Mouse (Mus musculus): ENCODE results near the gene Dscam. TPM values are rescaled to one million over a fixed set of nuclear protein-coding genes. Genes with fewer than 3 reads are reported as not detected.

Gene Dscam
- total and polyA plus RNA-seq, 2 experiments from 2014 or later: not detected

DNA sequence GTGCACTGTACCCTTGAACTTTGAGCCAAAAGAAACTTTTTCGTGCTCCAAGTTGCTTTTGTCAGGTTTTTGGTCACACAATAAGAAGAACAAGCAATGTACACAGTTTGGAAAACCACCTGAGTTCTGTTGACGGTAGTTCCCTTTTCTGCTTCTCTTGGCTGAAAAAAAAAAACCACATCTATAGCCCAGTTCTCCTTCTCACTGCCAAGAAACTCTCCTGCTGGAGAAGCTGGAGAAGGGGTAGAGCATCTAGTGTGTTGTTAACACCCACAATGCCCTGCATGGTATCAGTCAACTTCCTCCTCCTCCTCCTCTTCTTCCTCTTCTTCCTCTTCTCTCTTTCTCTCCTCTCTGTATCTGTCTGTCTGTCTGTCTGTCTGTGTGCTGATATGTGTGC lies 65.3 kb downstream of the Dscam start:
- no peak overlapping the region for H3K4me3 ChIP-seq (ENCODE audit: low read depth, low read length)
- TF ChIP-seq CTCF (IDR thresholded peaks at IDR 0.05; ENCODE audit: low read depth): no peak
- no peak for TF ChIP-seq EP300 (IDR thresholded peaks at IDR 0.05; ENCODE audit: low read depth)
- H3K9ac ChIP-seq (replicated peaks; ENCODE audit: low read depth, low read length): no peak overlapping the region
- ATAC-seq (ENCODE audit: insufficient read depth, low read depth) (no peak), DNase-seq (ENCODE audit: low spot score) (no peak)
- H3K27ac ChIP-seq (ENCODE audit: low read depth): no peak overlapping the region
- H3K27me3 ChIP-seq (ENCODE audit: control insufficient read depth, insufficient read depth, low read length): no peaks in the 10 kb centered on the region
- no peaks in the 10 kb centered on the region for H3K36me3 ChIP-seq (replicated peaks; ENCODE audit: control insufficient read depth, insufficient read depth, low read length)
- H3K9me3 ChIP-seq (replicated peaks; ENCODE audit: control insufficient read depth, low read length): no peaks in the 10 kb centered on the region
- H3K4me1 ChIP-seq (ENCODE audit: control insufficient read depth, insufficient read depth): no peaks in the 10 kb centered on the region
- no peak overlapping the region for H3K4me2 ChIP-seq (ENCODE audit: low read depth, low read length)
- WGBS: 63% methylated on average over 2 of the region's 2 CpGs

GRCm38 (mm10) chr16:97103046-97103445 lies 67.5 kb downstream of the Dscam start:
- TF ChIP-seq EP300 (IDR thresholded peaks at IDR 0.05; ENCODE audit: low read depth) (no peak), CTCF (IDR thresholded peaks at IDR 0.05; ENCODE audit: low read depth) (no peak)
- no peaks in the 10 kb centered on the region for H3K4me1 ChIP-seq (ENCODE audit: control insufficient read depth, insufficient read depth)
- WGBS: 44% methylated on average over 2 of the region's 2 CpGs

DNA sequence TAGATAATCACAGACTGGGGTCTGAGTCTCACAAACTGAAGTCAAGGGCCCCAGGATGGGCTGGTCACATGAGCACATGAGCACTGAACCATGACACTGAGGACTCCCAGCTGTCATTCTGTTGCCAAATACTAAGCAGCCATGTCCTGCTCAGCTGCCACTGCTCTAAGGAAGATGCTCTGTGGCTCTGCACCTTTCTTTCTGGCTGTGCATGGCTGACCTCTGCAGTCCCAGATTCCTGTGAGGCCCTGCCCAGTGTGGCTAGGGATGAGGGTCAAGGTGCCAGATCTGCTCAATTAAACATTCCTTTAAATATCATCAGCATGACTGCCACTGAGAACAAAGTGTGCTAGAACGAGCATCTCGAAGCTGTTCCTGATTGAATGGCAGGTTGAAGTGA lies 70.5 kb downstream of the Dscam start:
- H3K9ac ChIP-seq (replicated peaks; ENCODE audit: low read depth, low read length): no peak overlapping the region
- H3K4me1 ChIP-seq (ENCODE audit: control insufficient read depth, insufficient read depth): no peaks in the 10 kb centered on the region
- H3K4me2 ChIP-seq (ENCODE audit: low read depth, low read length): no peak overlapping the region
- 70% methylated on average over 2 of the region's 2 CpGs for WGBS
- DNase-seq (ENCODE audit: low spot score) (no peak), ATAC-seq (ENCODE audit: insufficient read depth, low read depth) (no peak)
- H3K9me3 ChIP-seq (replicated peaks; ENCODE audit: control insufficient read depth, low read length): no peaks in the 10 kb centered on the region
- no peaks in the 10 kb centered on the region for H3K27me3 ChIP-seq (ENCODE audit: control insufficient read depth, insufficient read depth, low read length)
- no peak overlapping the region for H3K4me3 ChIP-seq (ENCODE audit: low read depth, low read length)
- no peak overlapping the region for H3K27ac ChIP-seq (ENCODE audit: low read depth)
- no peak for TF ChIP-seq CTCF (IDR thresholded peaks at IDR 0.05; ENCODE audit: low read depth)
- no peak for TF ChIP-seq EP300 (IDR thresholded peaks at IDR 0.05; ENCODE audit: low read depth)
- H3K36me3 ChIP-seq (replicated peaks; ENCODE audit: control insufficient read depth, insufficient read depth, low read length): no peaks in the 10 kb centered on the region

More at GRCm38 (mm10) chr16:97103046-97103445, 67.5 kb downstream of the Dscam start:
- Histone ChIP-seq H3K4me3 (ENCODE audit: low read depth, low read length) (no peak overlapping the region), H3K4me2 (ENCODE audit: low read depth, low read length) (no peak overlapping the region), H3K36me3 (replicated peaks; ENCODE audit: control insufficient read depth, insufficient read depth, low read length) (no peaks in the 10 kb centered on the region), H3K9me3 (replicated peaks; ENCODE audit: control insufficient read depth, low read length) (no peaks in the 10 kb centered on the region), H3K27ac (ENCODE audit: low read depth) (no peak overlapping the region), H3K9ac (replicated peaks; ENCODE audit: low read depth, low read length) (no peak overlapping the region), H3K27me3 (ENCODE audit: control insufficient read depth, insufficient read depth, low read length) (no peaks in the 10 kb centered on the region)
- DNase-seq (ENCODE audit: low spot score) (no peak), ATAC-seq (ENCODE audit: insufficient read depth, low read depth) (no peak)

DNA sequence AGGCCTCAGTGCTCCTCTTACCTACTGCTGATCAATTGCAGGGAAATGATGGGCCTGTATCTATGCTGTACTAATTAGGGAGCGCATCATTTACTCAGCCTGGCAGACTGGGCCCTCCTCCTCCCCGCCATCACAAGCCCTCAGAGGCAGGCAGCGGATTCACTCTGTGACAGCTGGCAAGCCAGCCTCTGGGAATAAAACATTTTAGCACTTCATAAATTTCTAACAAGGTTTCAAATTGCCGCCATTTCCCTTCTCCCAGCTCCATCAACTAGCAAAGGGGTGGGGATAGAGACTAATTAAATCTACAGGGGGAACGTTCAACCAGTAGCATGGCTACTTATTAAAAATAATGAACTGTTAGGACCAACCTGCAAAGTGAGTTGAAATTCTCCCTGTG lies 72.0 kb downstream of the Dscam start:
- H3K9me3 ChIP-seq (replicated peaks; ENCODE audit: control insufficient read depth, low read length): no peaks in the 10 kb centered on the region
- ATAC-seq (ENCODE audit: insufficient read depth, low read depth): no peak
- no peak for DNase-seq (ENCODE audit: low spot score)
- H3K4me1 ChIP-seq (ENCODE audit: control insufficient read depth, insufficient read depth): no peaks in the 10 kb centered on the region
- H3K9ac ChIP-seq (replicated peaks; ENCODE audit: low read depth, low read length): no peak overlapping the region
- no peaks in the 10 kb centered on the region for H3K27me3 ChIP-seq (ENCODE audit: control insufficient read depth, insufficient read depth, low read length)
- H3K4me2 ChIP-seq (ENCODE audit: low read depth, low read length): no peak overlapping the region
- 73% methylated on average over 5 of the region's 5 CpGs for WGBS
- no peak for TF ChIP-seq EP300 (IDR thresholded peaks at IDR 0.05; ENCODE audit: low read depth)
- TF ChIP-seq CTCF (IDR thresholded peaks at IDR 0.05; ENCODE audit: low read depth): no peak
- no peak overlapping the region for H3K4me3 ChIP-seq (ENCODE audit: low read depth, low read length)
- H3K36me3 ChIP-seq (replicated peaks; ENCODE audit: control insufficient read depth, insufficient read depth, low read length): no peaks in the 10 kb centered on the region
- H3K27ac ChIP-seq (ENCODE audit: low read depth): no peak overlapping the region

DNA sequence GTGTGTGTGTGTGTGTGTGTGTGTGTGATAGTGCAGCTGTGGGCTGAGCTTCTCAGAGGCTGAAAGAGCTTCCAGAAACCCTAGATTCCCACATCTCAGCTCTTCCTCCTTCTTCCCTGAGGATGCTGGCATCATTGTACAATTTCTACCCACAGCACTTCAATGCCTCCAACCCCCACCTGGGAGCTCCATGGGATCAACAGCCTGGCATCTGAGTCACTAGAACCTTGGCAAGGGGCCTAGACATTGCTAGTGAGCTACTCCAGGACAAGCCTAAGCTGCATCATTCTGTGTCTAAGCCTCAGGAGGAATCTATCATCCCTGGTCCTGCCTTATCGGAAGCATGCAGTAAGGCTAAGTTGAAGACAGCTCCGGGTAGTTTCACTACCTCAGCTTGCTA lies 73.8 kb downstream of the Dscam start:
- no peak overlapping the region for H3K9ac ChIP-seq (replicated peaks; ENCODE audit: low read depth, low read length)
- TF ChIP-seq CTCF (IDR thresholded peaks at IDR 0.05; ENCODE audit: low read depth): no peak
- TF ChIP-seq EP300 (IDR thresholded peaks at IDR 0.05; ENCODE audit: low read depth): no peak
- H3K27me3 ChIP-seq (ENCODE audit: control insufficient read depth, insufficient read depth, low read length): no peaks in the 10 kb centered on the region
- H3K4me3 ChIP-seq (ENCODE audit: low read depth, low read length): no peak overlapping the region
- no peak overlapping the region for H3K4me2 ChIP-seq (ENCODE audit: low read depth, low read length)
- ATAC-seq (ENCODE audit: insufficient read depth, low read depth) (no peak), DNase-seq (ENCODE audit: low spot score) (no peak)
- no peak overlapping the region for H3K27ac ChIP-seq (ENCODE audit: low read depth)
- H3K9me3 ChIP-seq (replicated peaks; ENCODE audit: control insufficient read depth, low read length): no peaks in the 10 kb centered on the region
- WGBS: 71% methylated on average over 2 of the region's 2 CpGs
- H3K36me3 ChIP-seq (replicated peaks; ENCODE audit: control insufficient read depth, insufficient read depth, low read length): no peaks in the 10 kb centered on the region
- no peaks in the 10 kb centered on the region for H3K4me1 ChIP-seq (ENCODE audit: control insufficient read depth, insufficient read depth)

- Histone ChIP-seq H3K9me3 (replicated peaks; ENCODE audit: control insufficient read depth, low read length) (no peaks in the 10 kb centered on the region), H3K27me3 (ENCODE audit: control insufficient read depth, insufficient read depth, low read length) (no peaks in the 10 kb centered on the region), H3K36me3 (replicated peaks; ENCODE audit: control insufficient read depth, insufficient read depth, low read length) (no peaks in the 10 kb centered on the region), H3K9ac (replicated peaks; ENCODE audit: low read depth, low read length) (no peak overlapping the region), H3K4me2 (ENCODE audit: low read depth, low read length) (no peak overlapping the region), H3K27ac (ENCODE audit: low read depth) (no peak overlapping the region), H3K4me1 (ENCODE audit: control insufficient read depth, insufficient read depth) (no peaks in the 10 kb centered on the region), H3K4me3 (ENCODE audit: low read depth, low read length) (no peak overlapping the region)
- ATAC-seq (ENCODE audit: insufficient read depth, low read depth): no peak
- 74% methylated on average over 1 of the region's 1 CpGs for WGBS
- DNase-seq (ENCODE audit: low spot score): no peak
- no peak for TF ChIP-seq CTCF (IDR thresholded peaks at IDR 0.05; ENCODE audit: low read depth)
- TF ChIP-seq EP300 (IDR thresholded peaks at IDR 0.05; ENCODE audit: low read depth): no peak
Measured at GRCm38 (mm10) chr16:97095496-97095895, 75.1 kb downstream of the Dscam start.

Measured in heart, postnatal 0 days (tissue).